Mouse (Mus musculus) kidney, postnatal 14 days (tissue): ENCODE measurements around the gene 1700069L16Rik.

Experiments
- DNase-seq: peaks from one replicate; pipeline ENCODE4 v3.0.0; 2022; ENCODE audit warnings: mixed read lengths

1700069L16Rik gene

DNA sequence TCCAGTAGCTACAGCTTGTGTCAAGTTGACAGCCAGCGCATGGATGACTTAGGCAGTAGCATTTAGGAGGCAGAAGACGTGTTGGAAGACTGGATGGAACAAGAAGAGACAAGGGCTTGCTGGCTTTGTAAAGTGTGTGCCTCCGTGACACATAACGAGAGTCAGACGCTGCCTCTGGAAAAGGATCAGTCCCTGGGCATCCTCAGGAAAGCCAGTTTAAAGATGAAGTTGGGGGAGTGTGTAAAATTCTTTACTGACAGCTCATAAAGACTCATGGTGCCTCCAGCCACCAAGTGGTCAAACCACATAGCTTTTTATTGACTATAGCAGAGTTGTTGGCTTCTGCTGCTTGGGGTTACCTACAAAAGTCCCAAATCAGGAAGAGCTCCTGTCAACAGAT is 39.1 kb downstream of the 1700069L16Rik start:
- DNase-seq, result no peak

GRCm38 (mm10) chr5:113683246-113683645 is 41.3 kb downstream of the 1700069L16Rik start:
- DNase-seq, result no peak

GRCm38 (mm10) chr5:113682472-113682871 is 42.1 kb downstream of the 1700069L16Rik start:
- no peak for DNase-seq

DNA sequence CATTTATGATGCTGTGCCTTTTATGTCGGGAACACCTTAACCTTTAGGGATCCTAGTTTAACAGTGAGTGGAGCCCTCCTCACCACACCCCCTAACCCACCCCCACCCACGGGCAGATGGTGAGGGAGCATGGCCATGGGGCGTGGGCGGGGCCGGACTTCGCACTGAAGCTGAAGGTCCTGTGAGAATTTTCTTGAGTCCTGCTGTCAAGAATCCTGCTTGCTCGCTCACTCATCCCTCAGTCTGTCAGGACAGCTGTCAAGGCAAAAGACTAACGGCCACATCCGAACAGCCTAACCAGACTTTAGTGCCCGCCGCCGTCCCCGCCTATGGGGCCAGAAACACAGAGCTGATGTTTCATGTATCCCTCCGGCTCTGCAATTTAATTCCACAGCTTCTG is 43.4 kb downstream of the 1700069L16Rik start:
- no peak for DNase-seq

DNA sequence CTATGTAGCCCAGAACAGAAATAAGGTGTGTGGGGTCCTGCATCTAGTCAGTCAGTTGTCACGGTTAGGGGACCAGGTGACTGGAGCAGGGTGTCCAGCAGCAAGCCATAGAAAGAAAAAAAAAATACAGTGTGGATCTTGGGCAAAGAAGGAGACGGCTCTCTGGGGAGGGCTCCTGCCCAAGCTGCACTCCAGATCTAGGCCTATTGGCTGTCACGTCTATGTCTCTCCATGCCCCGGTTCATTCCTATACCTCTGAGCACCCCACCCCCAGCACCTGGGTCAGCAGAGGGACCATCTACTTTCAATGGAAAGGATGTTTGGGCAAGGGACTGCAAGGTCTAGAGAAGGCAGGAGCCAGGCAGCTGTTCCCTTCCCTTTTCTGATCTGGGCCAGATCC is 45.1 kb downstream of the 1700069L16Rik start:
- DNase-seq, result no peak

- DNase-seq, result no peak
Measured at GRCm38 (mm10) chr5:113678743-113679452, 45.7 kb downstream of the 1700069L16Rik start.

DNA sequence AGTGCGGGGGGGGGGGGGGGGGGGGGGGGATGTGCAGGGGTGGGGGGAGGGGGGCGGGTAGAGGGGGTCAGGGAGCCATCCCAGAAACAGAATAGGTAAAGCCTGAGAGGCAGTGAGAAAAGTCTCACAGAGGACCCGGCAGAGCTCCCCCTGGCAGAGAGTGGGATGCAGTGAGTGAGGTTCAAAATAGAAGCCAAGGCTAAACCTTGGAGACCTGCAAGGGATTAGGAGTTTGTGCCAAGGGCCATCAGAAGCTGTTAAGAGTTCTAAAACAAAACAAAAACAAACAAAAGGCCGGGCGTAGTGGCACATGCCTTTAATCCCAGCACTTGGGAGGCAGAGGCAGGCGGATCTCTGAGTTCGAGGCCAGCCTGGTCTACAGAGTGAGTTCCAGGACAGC is 47.0 kb downstream of the 1700069L16Rik start:
- DNase-seq, result no peak

- no peak for DNase-seq
Measured at GRCm38 (mm10) chr5:113674851-113675250, 49.7 kb downstream of the 1700069L16Rik start.

GRCm38 (mm10) chr5:113672456-113672855 is 52.1 kb downstream of the 1700069L16Rik start:
- peak; percentile 43 for DNase-seq

DNA sequence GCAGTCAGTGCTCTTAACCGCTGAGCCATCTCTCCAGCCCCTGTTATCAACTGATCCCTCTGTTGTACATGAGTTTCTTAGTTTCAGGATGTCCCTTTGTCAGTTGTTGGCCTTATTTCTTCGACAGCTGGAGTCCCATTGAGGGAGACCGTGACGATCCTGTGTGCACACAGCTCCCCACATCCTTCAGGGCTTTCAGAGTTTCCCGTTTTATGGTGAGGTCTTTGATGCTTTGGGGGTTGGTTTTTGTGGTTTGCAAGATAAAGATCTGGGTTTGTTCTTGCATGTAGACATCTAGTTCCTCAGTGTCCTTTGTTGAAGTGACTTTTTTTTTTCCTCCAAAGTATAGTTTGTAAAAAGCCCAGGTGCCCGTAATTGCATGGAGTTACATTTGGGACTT is 54.0 kb downstream of the 1700069L16Rik start:
- DNase-seq, result no peak

DNA sequence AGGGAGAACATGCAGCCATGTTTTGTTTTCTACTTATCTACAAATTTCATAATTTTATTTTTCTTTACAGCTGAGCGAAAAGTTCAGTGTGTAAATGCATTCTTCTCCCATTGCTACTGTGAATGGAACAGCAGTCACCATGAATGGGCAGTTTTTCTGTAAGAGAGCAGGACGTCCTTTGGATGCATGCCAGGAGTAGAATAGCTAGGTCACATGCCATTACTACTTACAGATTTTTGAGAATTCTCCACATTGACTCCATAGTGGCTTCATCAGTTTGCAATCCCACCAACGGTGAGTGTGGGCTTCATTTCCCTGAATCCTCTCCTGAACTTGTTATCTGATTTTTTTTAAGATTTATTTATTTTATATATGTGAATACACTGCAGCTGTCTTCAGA is 54.5 kb downstream of the 1700069L16Rik start:
- no peak for DNase-seq

DNA sequence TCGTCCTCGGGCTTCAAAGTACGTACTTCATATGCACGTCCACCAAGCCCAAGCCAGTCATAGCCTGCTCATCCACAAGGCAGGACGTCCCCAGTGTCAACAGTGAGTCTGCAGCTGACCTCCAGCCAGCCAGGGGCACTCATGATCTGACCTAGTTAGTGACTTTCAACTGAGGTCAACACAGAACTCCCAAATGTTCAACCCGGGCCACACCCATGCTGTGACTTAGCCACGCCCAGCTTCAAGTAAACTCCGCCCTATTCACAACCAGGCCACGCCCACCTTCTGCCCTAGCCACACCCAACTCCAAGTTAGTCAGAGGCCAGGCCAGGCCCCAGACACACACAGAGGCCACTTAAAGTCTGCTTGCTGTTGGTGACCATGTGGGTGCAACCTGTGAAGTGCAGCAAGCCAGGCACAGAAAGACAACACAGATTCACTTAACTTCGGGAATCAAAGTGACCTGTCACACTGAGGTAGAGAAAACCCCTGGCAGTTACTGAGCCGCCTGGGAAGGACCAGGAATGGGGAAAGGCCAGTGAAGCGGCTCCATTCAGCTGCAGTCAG is 59.9 kb downstream of the 1700069L16Rik start:
- no peak for DNase-seq

- no peak for DNase-seq
Measured at GRCm38 (mm10) chr5:113664127-113664526, 60.4 kb downstream of the 1700069L16Rik start.

GRCm38 (mm10) chr5:113660872-113661271 is 63.7 kb downstream of the 1700069L16Rik start:
- DNase-seq, result no peak

DNA sequence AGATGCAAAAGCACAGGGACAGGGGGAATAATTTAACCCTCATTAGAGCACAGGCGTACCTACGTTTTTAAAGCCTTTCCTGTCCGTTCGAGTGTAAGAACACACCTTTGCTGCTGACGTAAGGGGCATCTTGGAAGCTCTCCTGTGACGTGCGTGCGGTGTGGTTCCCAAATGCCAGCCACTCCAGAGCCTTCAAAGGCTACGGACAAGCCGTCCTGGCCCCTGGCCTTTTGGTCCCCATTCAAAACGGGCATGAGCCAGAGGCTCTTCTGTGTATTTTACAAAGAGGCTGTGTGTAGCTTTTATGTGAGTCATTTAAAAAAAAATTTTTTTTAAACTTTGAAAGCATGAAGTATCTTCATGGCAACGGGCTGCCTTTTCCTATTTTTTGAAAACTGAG is 69.8 kb downstream of the 1700069L16Rik start:
- no peak for DNase-seq

GRCm38 (mm10) chr5:113654206-113654605 is 70.4 kb downstream of the 1700069L16Rik start:
- no peak for DNase-seq

- DNase-seq, result no peak
Measured at GRCm38 (mm10) chr5:113652215-113652614, 72.4 kb downstream of the 1700069L16Rik start.

GRCm38 (mm10) chr5:113650035-113650865 is 74.3 kb downstream of the 1700069L16Rik start, which contains the start of gene Cmklr1:
Gene Cmklr1, minus strand, starts transcription at chr5:113650426.
- peak; percentile 70 for DNase-seq

GRCm38 (mm10) chr5:113648647-113649211 is 75.8 kb downstream of the 1700069L16Rik start:
- DNase-seq, result no peak

DNA sequence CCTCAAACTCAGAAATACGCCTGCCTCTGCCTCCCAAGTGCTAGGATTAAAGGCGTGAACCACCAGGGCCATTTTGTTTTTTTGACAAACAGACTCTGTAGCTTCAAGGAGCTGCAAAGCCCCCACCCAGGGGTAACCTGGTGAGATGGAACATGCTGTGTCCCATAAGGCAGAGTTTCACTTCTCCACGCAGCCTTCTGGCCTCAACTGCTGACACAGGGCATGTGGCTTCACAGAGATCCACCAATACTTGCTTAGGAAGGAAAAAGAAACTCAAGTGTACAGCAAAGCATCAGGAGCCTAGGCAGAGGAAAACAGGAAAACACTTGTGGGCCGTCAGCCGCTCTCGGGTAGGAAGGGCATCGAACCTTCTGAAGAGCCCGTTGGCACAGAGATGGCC is 77.4 kb downstream of the 1700069L16Rik start:
- DNase-seq, result no peak

DNA sequence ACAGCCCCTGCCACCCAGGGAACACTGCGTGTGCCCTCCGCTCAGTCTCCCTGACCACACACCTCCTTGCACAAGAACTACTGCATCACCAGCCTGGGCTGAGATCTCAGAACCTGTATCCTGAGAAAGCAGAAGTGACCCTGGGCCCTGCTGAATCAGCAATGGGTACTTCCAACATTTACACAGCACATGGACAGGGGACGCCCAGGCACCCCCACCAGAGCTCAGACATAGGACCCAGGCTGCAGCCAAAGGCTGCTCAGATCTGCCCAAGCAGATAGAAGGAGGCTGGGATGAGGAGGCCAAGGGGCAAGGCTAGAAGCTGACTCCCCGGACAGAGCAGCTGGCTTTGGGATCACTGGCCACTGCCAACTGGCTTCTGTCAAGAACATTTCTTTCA is 80.1 kb downstream of the 1700069L16Rik start:
- no peak for DNase-seq

DNA sequence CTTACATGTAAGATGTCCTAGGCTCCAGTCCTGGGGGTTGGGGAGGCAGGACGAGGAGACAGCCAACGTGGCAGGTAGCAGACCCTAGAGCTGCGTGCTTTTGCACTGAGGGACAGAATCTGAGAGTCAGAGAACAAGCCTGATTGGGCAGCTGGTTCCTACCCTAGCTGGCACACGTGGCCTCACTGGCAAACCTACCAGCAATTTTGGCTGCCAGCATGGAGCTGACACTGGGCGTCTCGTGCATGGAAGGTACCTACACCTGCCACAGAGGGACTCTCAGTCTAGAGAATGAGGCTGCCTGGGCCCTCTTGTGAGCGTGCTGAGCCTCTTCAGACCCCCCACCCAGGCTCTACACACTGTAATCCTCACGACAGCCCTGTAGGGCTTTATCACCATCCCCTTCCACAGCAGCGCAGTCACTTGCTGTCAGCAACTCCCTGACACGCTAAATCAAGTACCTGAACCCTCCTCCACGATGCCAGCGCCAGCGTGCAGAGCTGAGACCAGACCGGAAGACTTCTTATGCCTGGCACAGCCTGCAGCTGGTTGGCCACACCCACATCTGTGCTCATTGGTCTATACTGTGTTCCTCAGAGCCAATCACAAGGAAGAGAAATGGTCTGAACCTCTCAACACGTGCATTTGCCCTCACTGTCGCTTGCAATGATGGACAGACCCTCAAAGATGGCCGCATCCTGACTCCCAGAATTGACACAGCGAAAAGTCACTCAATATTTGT is 81.3 kb downstream of the 1700069L16Rik start:
- no peak for DNase-seq
